Mouse (Mus musculus) kidney, postnatal 25 days (tissue): ENCODE results near the gene Ctsz.

Experiments used
- DNase-seq, 2 experiments: peaks; one replicate each; pipeline ENCODE4 v3.0.0; 2021; ENCODE audit warnings: mixed read lengths in 2 of 2

The Ctsz gene

GRCm38 (mm10) chr2:174438737-174439449 is at the start of gene Ctsz:
Gene Ctsz (minus strand): TSS chr2:174439039.
- peak; percentile 82 to 90 for DNase-seq

DNA sequence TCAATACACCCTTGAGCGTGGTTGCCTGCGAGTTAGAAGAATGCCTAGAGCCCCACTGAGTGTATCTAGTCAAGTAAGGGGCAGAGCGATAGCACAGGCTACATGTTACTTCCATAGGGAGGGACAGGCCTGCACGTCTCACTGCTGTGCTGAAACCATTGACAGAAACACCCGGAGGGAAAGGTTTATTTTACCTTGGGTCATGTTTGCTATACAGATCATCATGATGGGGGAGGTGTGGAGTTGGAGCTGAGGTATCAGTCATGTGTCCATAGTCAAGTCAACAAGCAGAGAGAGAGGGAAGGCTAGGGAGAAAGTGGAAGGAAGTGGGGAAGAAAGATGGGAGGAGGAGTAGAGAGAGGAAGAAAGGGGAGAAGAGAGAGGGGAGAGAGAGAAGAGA is 48.2 kb upstream of the Ctsz start:
- no peak for DNase-seq

- no peak for DNase-seq
Measured at GRCm38 (mm10) chr2:174478746-174479145, 39.9 kb upstream of the Ctsz start.

GRCm38 (mm10) chr2:174477543-174478319 is 38.9 kb upstream of the Ctsz start:
- DNase-seq, result no peak

DNA sequence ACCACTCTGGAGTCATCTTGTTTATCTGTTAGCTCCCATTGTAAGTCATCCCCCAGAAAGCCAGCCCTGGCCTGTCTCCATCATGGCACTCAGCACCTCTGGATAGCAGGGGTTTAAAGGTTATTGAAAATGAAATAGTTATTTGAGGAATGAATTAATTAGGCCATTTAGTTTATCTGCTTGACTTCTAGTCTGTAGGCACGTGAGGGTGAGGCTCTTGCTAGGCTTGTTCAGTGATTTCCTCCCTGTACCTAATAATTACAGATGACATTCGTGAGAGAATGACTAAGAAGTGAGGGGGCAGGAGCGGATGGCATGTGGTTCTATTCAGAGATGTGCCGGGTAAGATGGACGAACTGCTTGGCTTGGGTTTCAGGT is 34.7 kb upstream of the Ctsz start:
- DNase-seq, result no peak

DNA sequence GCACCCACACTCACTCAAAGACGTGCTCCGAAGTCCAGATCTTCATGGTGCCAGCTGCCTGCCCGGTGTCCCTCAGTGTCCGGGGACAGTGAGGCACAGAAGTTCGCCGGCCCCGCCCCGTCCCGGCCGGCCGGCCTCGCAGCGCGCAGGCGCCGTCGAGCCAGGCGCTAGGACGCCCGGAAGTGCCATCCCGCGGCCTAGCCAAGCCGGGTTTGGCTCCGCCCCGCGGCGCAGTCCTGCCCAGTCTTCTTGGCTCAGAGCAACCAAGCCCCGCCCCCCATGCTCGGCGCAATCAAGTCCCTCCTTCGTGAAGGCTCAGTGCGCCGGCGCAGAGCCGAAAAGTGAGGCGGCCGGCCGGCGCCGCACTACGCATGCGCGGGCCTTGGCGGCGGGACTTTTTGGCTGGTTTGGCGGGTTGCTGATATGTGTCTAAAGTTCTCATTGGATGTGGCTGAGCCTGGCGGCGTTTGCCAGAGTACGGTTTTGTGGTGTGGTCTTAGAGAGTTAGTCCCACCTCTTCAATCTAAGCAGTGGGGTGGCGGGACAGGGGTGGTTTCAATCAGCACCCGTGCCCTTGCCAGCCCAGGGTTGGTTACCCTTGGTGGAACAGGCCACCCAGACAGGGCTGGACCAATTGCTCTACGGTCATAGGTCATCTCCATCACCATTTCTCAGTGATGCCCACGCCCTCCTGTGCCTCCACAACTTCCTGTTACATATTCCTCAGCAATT is 34.1 kb upstream of the Ctsz start, which contains the start of gene Prelid3b:
Gene Prelid3b (minus strand): TSS at position 264 of the 732 bp plus-strand sequence.
- peak; percentile 100 for DNase-seq

DNA sequence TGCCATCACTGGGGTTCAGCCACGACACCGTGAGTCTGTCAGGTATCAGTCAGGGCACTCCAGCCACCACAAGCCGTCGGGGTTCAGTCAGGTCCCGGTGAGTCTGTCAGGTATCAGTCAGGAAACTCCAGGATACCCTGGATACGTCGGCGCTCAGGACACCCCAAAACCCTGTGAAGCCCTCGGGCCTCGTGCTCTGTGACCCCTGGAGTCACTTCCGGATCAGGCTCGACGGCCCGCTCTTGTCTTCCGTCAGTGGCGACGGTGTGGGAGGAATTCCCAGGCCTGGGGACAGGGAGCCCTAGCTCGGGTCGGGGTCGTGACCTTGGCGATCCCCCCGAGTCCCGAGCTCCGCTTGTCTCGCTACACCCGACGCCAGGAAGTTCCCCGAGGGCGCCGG is 33.6 kb upstream of the Ctsz start:
- no peak for DNase-seq

DNA sequence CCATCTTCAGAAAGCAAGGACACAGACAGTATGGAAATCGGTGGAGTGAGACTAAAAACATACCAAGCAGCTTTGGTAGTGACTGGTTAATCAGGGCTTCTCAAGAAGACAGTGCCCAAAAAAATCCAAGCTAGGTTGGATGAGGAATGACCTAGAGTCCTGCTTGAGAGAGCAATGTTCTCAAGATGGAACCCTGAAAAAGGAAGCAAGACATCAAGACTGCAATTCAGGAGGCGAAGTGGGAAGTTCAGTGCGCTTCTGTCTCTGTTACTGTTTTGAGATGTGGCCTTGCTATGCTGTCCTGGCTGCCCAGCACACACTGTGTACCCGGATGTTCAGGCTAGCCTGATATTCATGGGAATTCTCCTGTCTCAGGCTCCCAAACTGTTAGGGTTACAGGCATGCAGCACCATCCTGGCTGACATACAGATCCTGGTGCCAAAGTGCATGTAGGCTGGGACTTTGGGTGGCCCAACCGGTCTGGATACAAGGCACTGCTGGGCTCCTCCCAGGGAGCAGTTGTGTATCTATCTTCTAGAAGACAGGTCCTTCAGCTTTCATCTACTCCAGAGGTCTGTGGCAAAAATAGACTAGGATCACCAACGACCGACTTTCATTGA is 32.1 kb upstream of the Ctsz start:
- DNase-seq, result no peak

DNA sequence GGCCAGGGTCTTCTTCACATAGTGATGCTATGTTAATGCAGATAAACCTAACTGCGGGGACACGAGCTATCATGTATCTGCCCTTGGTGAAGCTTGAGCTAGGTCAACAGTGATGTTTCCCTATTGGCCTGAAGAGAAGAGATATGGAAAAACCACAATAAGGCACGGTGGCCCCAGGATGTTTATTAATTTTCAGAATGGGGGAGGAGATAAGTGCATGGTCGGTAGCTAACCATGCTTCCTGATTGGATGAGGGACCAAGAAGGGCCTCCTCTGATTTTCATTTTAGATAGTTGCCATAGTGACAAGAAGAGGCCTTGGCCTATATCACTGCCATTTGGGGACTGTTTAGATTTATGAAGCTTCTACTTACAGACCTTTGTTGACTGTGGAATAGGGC is 31.5 kb upstream of the Ctsz start:
- no peak for DNase-seq

DNA sequence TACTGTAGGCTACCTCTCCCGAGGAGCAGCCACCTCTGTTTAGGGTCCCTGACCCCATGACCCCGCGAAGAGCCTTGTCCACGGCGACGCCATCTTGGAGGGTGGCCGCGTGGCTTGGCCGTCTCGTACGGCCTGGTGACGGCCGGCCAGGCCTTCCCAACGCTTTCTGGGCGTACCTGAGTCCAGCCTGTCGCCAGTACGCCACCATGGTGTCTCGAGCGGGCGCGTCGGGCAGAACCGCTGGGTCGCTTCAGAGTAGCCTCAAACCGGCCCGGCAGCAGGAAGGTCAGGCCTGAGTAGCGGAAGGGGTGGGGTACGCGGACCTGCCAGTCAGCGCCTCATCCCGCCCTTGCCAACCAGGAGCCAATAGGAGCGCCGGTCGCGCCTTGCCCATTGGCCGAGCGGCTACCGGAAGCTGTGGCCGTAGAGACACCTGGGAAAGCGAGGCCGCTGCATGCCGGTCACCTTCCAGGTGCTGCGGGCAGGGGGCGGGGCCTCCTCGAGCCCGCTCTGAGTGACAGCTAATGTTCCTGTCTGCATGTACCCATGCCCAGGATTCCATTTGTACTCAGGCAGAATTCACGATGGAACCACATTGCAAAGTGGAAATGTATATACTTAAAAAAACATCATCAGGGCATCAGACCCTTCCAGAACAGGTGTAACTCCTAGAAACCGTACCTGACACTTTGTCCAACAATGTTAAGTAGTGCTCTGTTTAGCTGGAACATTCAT is 25.1 kb upstream of the Ctsz start, which contains the start of gene Atp5e:
Gene Atp5e (minus strand): TSS at position 317 of the 735 bp plus-strand sequence.
- DNase-seq, result peak; percentile 97 to 99

DNA sequence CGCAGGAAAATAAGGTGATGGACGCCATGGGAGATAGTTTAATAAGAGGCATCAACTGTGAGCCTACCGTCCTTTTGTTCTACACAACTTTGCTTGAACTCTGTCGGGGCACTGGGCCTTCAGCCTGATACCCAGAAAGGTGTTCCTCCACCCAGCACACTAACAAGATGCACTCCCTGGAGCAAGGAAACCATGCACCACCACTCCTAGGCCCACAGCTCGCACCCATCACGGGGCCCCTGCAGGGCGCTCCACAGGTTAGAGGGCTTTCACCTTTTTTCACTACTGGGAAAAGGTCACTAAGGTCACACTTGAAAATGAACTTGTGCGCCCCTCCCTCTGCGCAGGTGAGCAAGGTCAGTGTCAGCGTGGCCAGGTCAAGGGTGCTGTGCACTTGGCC is 24.5 kb upstream of the Ctsz start:
- DNase-seq, result no peak

GRCm38 (mm10) chr2:174459365-174459764 is 20.5 kb upstream of the Ctsz start:
- DNase-seq, result no peak

DNA sequence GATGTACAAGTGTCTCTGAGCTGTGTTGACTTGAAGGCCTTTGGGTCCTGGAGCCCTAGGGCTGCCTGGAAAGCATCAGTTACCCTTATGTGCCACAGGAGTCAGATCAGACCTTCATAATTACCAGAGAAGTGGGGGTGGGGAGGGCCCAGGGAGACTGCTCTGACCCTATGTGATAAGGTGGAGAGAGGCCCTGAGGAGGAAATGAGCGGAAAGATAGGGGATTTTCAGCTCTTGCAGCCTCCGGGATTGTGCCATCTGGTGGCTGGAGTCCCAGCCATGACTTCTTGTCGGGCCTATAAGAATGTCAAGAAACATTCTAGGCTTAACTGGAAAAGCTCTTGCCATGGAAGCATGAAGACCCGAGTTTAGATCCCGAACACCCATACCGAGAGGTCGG is 14.8 kb upstream of the Ctsz start:
- peak in 1 of 2 experiments; percentile 18 for DNase-seq

- no peak for DNase-seq
Measured at GRCm38 (mm10) chr2:174450353-174450752, 11.5 kb upstream of the Ctsz start, which contains the start of gene Tubb1. Gene Tubb1 (plus strand): TSS chr2:174450695.

GRCm38 (mm10) chr2:174448405-174448804 is 9.6 kb upstream of the Ctsz start:
- no peak for DNase-seq

GRCm38 (mm10) chr2:174446905-174447304 is 8.1 kb upstream of the Ctsz start:
- peak in 1 of 2 experiments; percentile 13 for DNase-seq

GRCm38 (mm10) chr2:174446492-174446891 is 7.7 kb upstream of the Ctsz start:
- peak in 1 of 2 experiments; percentile 19 for DNase-seq

- no peak for DNase-seq
Measured at GRCm38 (mm10) chr2:174445018-174445417, 6.2 kb upstream of the Ctsz start.

DNA sequence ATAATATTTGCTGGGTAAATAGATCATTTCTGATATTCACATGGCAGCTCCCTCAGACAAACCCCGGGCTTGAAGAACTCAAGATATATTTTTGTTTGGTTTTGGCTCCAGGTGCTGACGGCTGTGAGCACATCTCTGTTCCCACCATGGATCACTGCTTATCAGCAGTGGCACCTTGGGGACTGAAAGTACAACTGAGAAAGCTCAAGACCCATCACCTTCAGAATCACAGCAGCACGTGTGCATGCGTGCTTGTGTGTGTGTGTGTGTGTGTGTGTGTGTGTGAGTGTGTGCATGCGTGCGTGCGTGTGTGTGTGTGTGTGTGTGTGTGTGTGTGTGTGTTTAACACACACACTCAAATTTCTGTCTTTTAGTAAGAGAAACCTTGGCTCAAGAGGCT is 5.5 kb upstream of the Ctsz start:
- DNase-seq, result no peak

- peak in 1 of 2 experiments; percentile 16 for DNase-seq
Measured at GRCm38 (mm10) chr2:174443046-174443445, 4.2 kb upstream of the Ctsz start.

DNA sequence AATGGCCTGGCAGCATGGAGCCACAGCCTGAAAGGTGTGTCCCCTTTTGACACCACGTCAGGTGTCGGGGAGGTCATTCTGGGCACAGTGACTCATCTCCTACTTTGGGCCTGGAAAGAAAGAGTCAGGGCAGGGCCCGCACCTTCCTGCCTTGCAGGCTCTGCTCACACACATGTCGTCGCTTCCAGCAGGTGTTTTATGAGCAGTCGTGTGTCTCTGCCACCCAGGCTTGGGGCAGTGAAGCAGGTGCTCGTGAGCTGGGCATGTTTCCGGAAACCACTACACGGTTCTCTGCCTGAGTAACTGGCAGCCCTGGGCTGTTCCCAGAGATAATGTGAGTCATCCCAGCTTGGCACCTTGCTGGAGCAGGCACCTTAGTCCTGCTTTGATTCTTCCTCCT is 3.6 kb upstream of the Ctsz start:
- peak in 1 of 2 experiments; percentile 36 for DNase-seq

GRCm38 (mm10) chr2:174441898-174442297 is 3.1 kb upstream of the Ctsz start:
- no peak for DNase-seq
